Mouse (Mus musculus) forebrain, embryonic 10.5 days (tissue): Measurements from ENCODE around the gene Gm21974. TPM values are rescaled to one million over a fixed set of nuclear protein-coding genes. Genes with fewer than 3 reads are reported as not detected.

Source experiments
- DNase-seq: peaks from one replicate; pipeline ENCODE4 v3.0.0-alpha.2; 2017; ENCODE audit warnings: low spot score; ENCODE audit errors: extremely low spot score
- H3K27ac ChIP-seq: fragments of 300-500 bp; sonication (generic); 2 replicates; pipeline ENCODE4 v1.5.1; 2016; ENCODE audit warnings: mild to moderate bottlenecking
- H3K27me3 ChIP-seq: fragments of 300-500 bp; sonication (generic); 2 replicates; pipeline ENCODE4 v1.6.1; 2016; ENCODE audit warnings: mild to moderate bottlenecking; ENCODE audit not compliant: poor library complexity, severe bottlenecking
- H3K36me3 ChIP-seq: fragments of 300-500 bp; sonication (generic); replicated peaks from 2 replicates; pipeline ENCODE4 v1.6.1; 2016; ENCODE audit warnings: mild to moderate bottlenecking, moderate library complexity
- H3K4me1 ChIP-seq: fragments of 300-500 bp; sonication (generic); 2 replicates; pipeline ENCODE4 v1.6.1; 2016
- H3K4me3 ChIP-seq: fragments of 300-500 bp; sonication (generic); 2 replicates; pipeline ENCODE4 v1.5.1; 2016; ENCODE audit warnings: mild to moderate bottlenecking, moderate library complexity
- H3K9me3 ChIP-seq: fragments of 300-500 bp; sonication (generic); 2 replicates; pipeline ENCODE4 v1.6.1; 2016; ENCODE audit warnings: mild to moderate bottlenecking, moderate library complexity
- WGBS: fragments of 180-500 bp; shearing (Covaris S2); methylation state at CpG from one replicate; pipeline ENCODE4 v1.1.7; 2016; 5-methylcytosine and 5-hydroxymethylcytosine counted together
- polyA plus RNA-seq: library from polyadenylated mRNA; unstranded; fragments of >200 nt; fragmentation: Nextera tagmentation; extraction: Ambion mirVana; gene quantifications from 2 replicates; pipeline ENCODE4 v1.2.1, GENCODE M21; 2016

Gm21974 gene
- polyA plus RNA-seq, 1 experiment from 2014 or later: not detected

GRCm38 (mm10) chr7:127927726-127928125, 32.5 kb upstream of the Gm21974 start:
- no peak overlapping the region for H3K4me3 ChIP-seq
- H3K27ac ChIP-seq: no peak overlapping the region
- H3K4me1 ChIP-seq: peaks cover 40% of the 10 kb centered on the region
- peaks cover 49% of the 10 kb centered on the region for H3K36me3 ChIP-seq
- H3K27me3 ChIP-seq: peaks cover 32% of the 10 kb centered on the region
- DNase-seq: no peak
- WGBS: 83% methylated on average over 11 of the region's 11 CpGs
- no peaks in the 10 kb centered on the region for H3K9me3 ChIP-seq

GRCm38 (mm10) chr7:127926846-127927245, 31.6 kb upstream of the Gm21974 start:
- H3K27ac ChIP-seq: no peak overlapping the region
- H3K27me3 ChIP-seq: peaks cover 32% of the 10 kb centered on the region
- H3K9me3 ChIP-seq: no peaks in the 10 kb centered on the region
- 92% methylated on average over 11 of the region's 11 CpGs for WGBS
- H3K4me3 ChIP-seq: no peak overlapping the region
- peaks cover 31% of the 10 kb centered on the region for H3K4me1 ChIP-seq
- peaks cover 58% of the 10 kb centered on the region for H3K36me3 ChIP-seq
- no peak for DNase-seq

- peaks cover 66% of the 10 kb centered on the region for H3K36me3 ChIP-seq
Observed at GRCm38 (mm10) chr7:127926066-127926465, 30.8 kb upstream of the Gm21974 start.

GRCm38 (mm10) chr7:127925252-127925651, 30.0 kb upstream of the Gm21974 start:
- Histone ChIP-seq H3K4me1 (peaks cover 21% of the 10 kb centered on the region), H3K4me3 (no peak overlapping the region), H3K27me3 (peaks cover 26% of the 10 kb centered on the region), H3K9me3 (no peaks in the 10 kb centered on the region), H3K36me3 (peaks cover 74% of the 10 kb centered on the region), H3K27ac (0 out of 2 replicates have a peak overlapping the region, but pooled peaks have one; percentile 15)
- DNase-seq: no peak
- 53% methylated on average over 5 of the region's 5 CpGs for WGBS

More at GRCm38 (mm10) chr7:127926066-127926465, 30.8 kb upstream of the Gm21974 start:
- Histone ChIP-seq H3K4me3 (no peak overlapping the region), H3K9me3 (no peaks in the 10 kb centered on the region), H3K4me1 (peaks cover 23% of the 10 kb centered on the region), H3K27ac (peak overlapping the region; percentile 15; the same call in 1 of the 2 replicates), H3K27me3 (peaks cover 32% of the 10 kb centered on the region)
- 90% methylated on average over 8 of the region's 8 CpGs for WGBS
- DNase-seq: no peak

- H3K27ac ChIP-seq: no peak overlapping the region
- DNase-seq: no peak
- H3K4me3 ChIP-seq: no peak overlapping the region
- peaks cover 85% of the 10 kb centered on the region for H3K36me3 ChIP-seq
- no peaks in the 10 kb centered on the region for H3K9me3 ChIP-seq
- H3K27me3 ChIP-seq: peaks cover 10% of the 10 kb centered on the region
- 87% methylated on average over 5 of the region's 5 CpGs for WGBS
- H3K4me1 ChIP-seq: peaks cover 6% of the 10 kb centered on the region; the same call in 1 of the 2 replicates
Observed at GRCm38 (mm10) chr7:127923714-127924113, 28.5 kb upstream of the Gm21974 start.

GRCm38 (mm10) chr7:127922451-127923275, 27.4 kb upstream of the Gm21974 start:
- Histone ChIP-seq H3K36me3 (peaks cover 90% of the 10 kb centered on the region), H3K27me3 (peaks cover under 1% of the 10 kb centered on the region; the same call in 1 of the 2 replicates), H3K4me1 (peaks cover under 1% of the 10 kb centered on the region; the same call in 1 of the 2 replicates), H3K9me3 (no peaks in the 10 kb centered on the region), H3K27ac (no peak overlapping the region), H3K4me3 (no peak overlapping the region)
- no peak for DNase-seq
- 88% methylated on average over 6 of the region's 6 CpGs for WGBS

- Histone ChIP-seq H3K4me3 (no peak overlapping the region), H3K27me3 (no peaks in the 10 kb centered on the region), H3K9me3 (no peaks in the 10 kb centered on the region), H3K27ac (no peak overlapping the region), H3K4me1 (no peaks in the 10 kb centered on the region; the same call in 1 of the 2 replicates), H3K36me3 (peaks cover 93% of the 10 kb centered on the region)
- 68% methylated on average over 8 of the region's 8 CpGs for WGBS
- no peak for DNase-seq
Observed at GRCm38 (mm10) chr7:127921516-127921915, 26.3 kb upstream of the Gm21974 start.

GRCm38 (mm10) chr7:127919290-127919689, 24.0 kb upstream of the Gm21974 start:
- Histone ChIP-seq H3K36me3 (peaks cover 92% of the 10 kb centered on the region), H3K9me3 (no peaks in the 10 kb centered on the region), H3K27ac (no peak overlapping the region), H3K4me3 (no peak overlapping the region), H3K4me1 (no peaks in the 10 kb centered on the region), H3K27me3 (no peaks in the 10 kb centered on the region)
- DNase-seq: no peak
- WGBS: 83% methylated on average over 7 of the region's 7 CpGs

- H3K27me3 ChIP-seq: no peaks in the 10 kb centered on the region
- H3K27ac ChIP-seq: no peak overlapping the region
- H3K4me1 ChIP-seq: peaks cover 3% of the 10 kb centered on the region
- H3K9me3 ChIP-seq: no peaks in the 10 kb centered on the region
- WGBS: 60% methylated on average over 3 of the region's 3 CpGs
- no peak overlapping the region for H3K4me3 ChIP-seq
- H3K36me3 ChIP-seq: peaks cover 83% of the 10 kb centered on the region
- peak; percentile 39 for DNase-seq
Observed at GRCm38 (mm10) chr7:127918203-127918602, 22.9 kb upstream of the Gm21974 start.

- H3K4me1 ChIP-seq: peaks cover 17% of the 10 kb centered on the region
- H3K27me3 ChIP-seq: no peaks in the 10 kb centered on the region
- DNase-seq: no peak
- peaks cover 55% of the 10 kb centered on the region for H3K36me3 ChIP-seq
- WGBS: 91% methylated on average over 12 of the region's 12 CpGs
- no peak overlapping the region for H3K27ac ChIP-seq
- H3K4me3 ChIP-seq: no peak overlapping the region
- H3K9me3 ChIP-seq: no peaks in the 10 kb centered on the region
Observed at GRCm38 (mm10) chr7:127915293-127915692, 20.0 kb upstream of the Gm21974 start.

- H3K4me1 ChIP-seq: peaks cover 17% of the 10 kb centered on the region
- WGBS: 36% methylated on average over 4 of the region's 4 CpGs
- H3K27me3 ChIP-seq: no peaks in the 10 kb centered on the region
- no peak for DNase-seq
- H3K4me3 ChIP-seq: peak overlapping the region; percentile 98
- H3K9me3 ChIP-seq: no peaks in the 10 kb centered on the region
- peak overlapping the region; percentile 90 for H3K27ac ChIP-seq
- peaks cover 57% of the 10 kb centered on the region for H3K36me3 ChIP-seq
Observed at GRCm38 (mm10) chr7:127912938-127913337, 17.7 kb upstream of the Gm21974 start.

GRCm38 (mm10) chr7:127912190-127912871, 17.1 kb upstream of the Gm21974 start, which contains the start of gene Kat8:
TSS of gene Kat8 (plus strand) at chr7:127912516.
- H3K36me3 ChIP-seq: peaks cover 59% of the 10 kb centered on the region
- peak; percentile 94 for DNase-seq
- 2% methylated on average over 40 of the region's 40 CpGs for WGBS

GRCm38 (mm10) chr7:127908656-127909055, 13.4 kb upstream of the Gm21974 start:
- peaks cover 54% of the 10 kb centered on the region for H3K36me3 ChIP-seq
- H3K27me3 ChIP-seq: no peaks in the 10 kb centered on the region

More at GRCm38 (mm10) chr7:127912190-127912871, 17.1 kb upstream of the Gm21974 start, which contains the start of gene Kat8:
- H3K9me3 ChIP-seq: no peaks in the 10 kb centered on the region
- H3K27ac ChIP-seq: peak within 1 kb of the TSS; percentile 90
- H3K4me3 ChIP-seq: peak within 1 kb of the TSS; percentile 98
- no peaks in the 10 kb centered on the region for H3K27me3 ChIP-seq
- peaks cover 17% of the 10 kb centered on the region for H3K4me1 ChIP-seq

More at GRCm38 (mm10) chr7:127908656-127909055, 13.4 kb upstream of the Gm21974 start:
- WGBS: 93% methylated on average over 4 of the region's 4 CpGs
- Histone ChIP-seq H3K4me1 (peaks cover 33% of the 10 kb centered on the region), H3K27ac (no peak overlapping the region), H3K4me3 (no peak overlapping the region), H3K9me3 (no peaks in the 10 kb centered on the region)
- no peak for DNase-seq
